Mouse (Mus musculus) liver, embryonic 14.5 days (tissue): ENCODE measurements around the gene Nabp2. TPM values are rescaled to one million over a fixed set of nuclear protein-coding genes. Genes with fewer than 3 reads are reported as not detected.

ENCODE experiments used
- ATAC-seq: fragments of 200-750 bp; cut with Nextera tagmentation; 2 replicates; pipeline ENCODE4 v1.8.0; 2017; ENCODE audit warnings: moderate number of reproducible peaks, mild to moderate bottlenecking, moderate library complexity; ENCODE audit not compliant: insufficient read depth
- DNase-seq, 3 experiments: peaks; one replicate each; pipeline ENCODE4 v3.0.0-alpha.2; 2012 to 2013; ENCODE audit warnings: low read depth in 3 of 3, low spot score in 3 of 3
- H3K27ac ChIP-seq: fragments of 300-500 bp; sonication (generic); 2 replicates; pipeline ENCODE4 v1.5.1; 2014; ENCODE audit warnings: moderate library complexity, mild to moderate bottlenecking, control low read depth, inconsistent platforms
- H3K27me3 ChIP-seq: fragments of 300-500 bp; sonication (generic); 2 replicates; pipeline ENCODE4 v1.6.1; 2014; ENCODE audit warnings: mild to moderate bottlenecking, low read length, moderate library complexity; ENCODE audit not compliant: control insufficient read depth, insufficient read depth
- H3K36me3 ChIP-seq: fragments of 300-500 bp; sonication (generic); replicated peaks from 2 replicates; pipeline ENCODE4 v1.6.1; 2014; ENCODE audit warnings: low read depth; ENCODE audit not compliant: control insufficient read depth, insufficient read depth
- H3K4me1 ChIP-seq, 2 experiments: fragments of 200-500 bp in 1 of 2; fragments of 300-500 bp in 1 of 2; sonication (generic) in 1 of 2; replicated peaks; 2 replicates each; pipeline ENCODE4 v1.6.1; 2012 to 2014; ENCODE audit warnings: antibody characterized with exemption in 1 of 2, inconsistent platforms in 1 of 2, low read length in 1 of 2; ENCODE audit not compliant: control insufficient read depth in 2 of 2, insufficient read depth in 2 of 2
- H3K4me2 ChIP-seq: fragments of 300-500 bp; sonication (generic); 2 replicates; pipeline ENCODE4 v1.6.1; 2014; ENCODE audit warnings: low read depth, mild to moderate bottlenecking, control low read depth, moderate library complexity
- H3K4me3 ChIP-seq, 2 experiments: fragments of 200-500 bp in 1 of 2; fragments of 300-500 bp in 1 of 2; sonication (generic) in 1 of 2; 2 replicates each; pipeline ENCODE4 v1.5.1; 2012 to 2014; ENCODE audit warnings: low read depth in 2 of 2, low read length in 2 of 2, mild to moderate bottlenecking in 2 of 2, control low read depth in 1 of 2, inconsistent platforms in 1 of 2, moderate library complexity in 1 of 2; ENCODE audit not compliant: insufficient read depth in 1 of 2
- H3K9ac ChIP-seq: fragments of 300-500 bp; sonication (generic); replicated peaks from 2 replicates; pipeline ENCODE4 v1.6.1; 2014; ENCODE audit warnings: mild to moderate bottlenecking, control low read depth, moderate library complexity
- H3K9me3 ChIP-seq: fragments of 300-500 bp; sonication (generic); 2 replicates; pipeline ENCODE4 v1.6.1; 2016; ENCODE audit warnings: low read length, mixed read lengths; ENCODE audit not compliant: control insufficient read depth
- CTCF ChIP-seq: IDR thresholded peaks from 2 replicates; pipeline ENCODE4 v1.5.1; 2016; ENCODE audit warnings: antibody characterized with exemption, low read depth, control low read depth
- EP300 ChIP-seq: IDR thresholded peaks from 2 replicates; pipeline ENCODE4 v1.6.1; 2016; ENCODE audit warnings: antibody characterized with exemption, low read depth
- WGBS: fragments of 180-500 bp; shearing (Covaris S2); extraction: QIAGEN DNeasy Blood & Tissue Kit; methylation state at CpG from one replicate; pipeline ENCODE4 v1.1.7; 2014; ENCODE audit not compliant: insufficient replicate concordance; 5-methylcytosine and 5-hydroxymethylcytosine counted together
- polyA plus RNA-seq, 2 experiments: library from polyadenylated mRNA; depleted of rRNA in 1 of 2; stranded (reverse) in 1 of 2; unstranded in 1 of 2; fragments of >200 nt; fragmentation: Nextera tagmentation in 1 of 2; extraction: Ambion mirVana in 1 of 2; gene quantifications; 2 replicates each; pipeline versions ENCODE4 v1.2.1 to v1.2.3; 2012 to 2014

Nabp2 gene
- polyA plus RNA-seq, 2 experiments = 24.2 to 45.4 TPM

DNA sequence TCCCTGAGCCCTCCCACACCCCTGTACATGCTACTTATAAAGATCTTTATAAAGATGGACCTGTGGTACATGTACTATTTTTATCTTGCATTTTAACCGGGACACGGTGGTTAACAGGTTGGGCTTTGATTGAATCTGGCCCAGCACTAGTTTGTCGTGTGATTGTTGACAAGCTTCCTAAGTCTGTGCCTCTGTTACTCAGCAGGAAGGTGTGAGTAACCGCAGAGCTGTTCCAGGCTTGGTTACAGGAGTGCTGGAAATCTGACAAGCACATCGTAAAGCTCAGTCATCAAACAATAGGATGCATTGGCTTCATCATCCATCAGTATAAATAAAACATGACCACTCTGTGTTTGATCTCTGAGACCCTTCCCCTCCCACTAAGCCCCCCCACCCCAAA lies 11.1 kb upstream of the Nabp2 start:
- H3K27me3 ChIP-seq = no peaks in the 10 kb centered on the region
- H3K9me3 ChIP-seq = no peaks in the 10 kb centered on the region
- no peaks in the 10 kb centered on the region for H3K4me1 ChIP-seq
- 60% methylated on average over 5 of the region's 5 CpGs for WGBS
- no peak overlapping the region for H3K4me2 ChIP-seq
- no peak overlapping the region for H3K27ac ChIP-seq
- H3K36me3 ChIP-seq = no peaks in the 10 kb centered on the region; the same call in 1 of the 2 replicates
- no peak overlapping the region for H3K9ac ChIP-seq
- no peak for ATAC-seq
- TF ChIP-seq CTCF (no peak), EP300 (no peak)
- no peak for DNase-seq
- no peak overlapping the region for H3K4me3 ChIP-seq

DNA sequence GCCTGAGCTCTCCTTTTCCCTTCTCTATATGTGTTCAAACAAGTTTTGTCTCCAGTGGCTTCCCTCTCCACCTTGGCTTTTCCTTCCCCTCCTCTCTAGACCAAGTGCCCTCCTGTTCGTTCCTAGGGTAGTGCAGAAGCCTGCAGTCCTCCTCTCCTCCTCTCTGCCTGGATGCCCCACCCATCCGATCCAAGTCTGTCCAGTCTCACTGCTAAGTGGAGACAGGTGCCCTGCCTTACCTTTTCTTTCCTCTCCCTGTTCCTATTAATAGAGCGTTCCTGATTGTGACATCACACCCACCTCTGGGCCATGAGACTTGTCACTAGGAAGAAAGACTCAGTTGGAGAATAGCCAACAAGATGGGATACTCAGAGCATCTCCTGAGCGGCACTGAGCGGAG lies 3.6 kb upstream of the Nabp2 start:
- no peak for DNase-seq
- H3K4me3 ChIP-seq = no peak overlapping the region
- no peaks in the 10 kb centered on the region for H3K27me3 ChIP-seq
- WGBS = 81% methylated on average over 5 of the region's 5 CpGs
- H3K4me1 ChIP-seq = peaks cover 8 to 19% of the 10 kb centered on the region in 2 experiments
- no peak overlapping the region for H3K27ac ChIP-seq
- TF ChIP-seq EP300 (no peak), CTCF (no peak)
- H3K9ac ChIP-seq = no peak overlapping the region
- ATAC-seq = no peak
- H3K4me2 ChIP-seq = no peak overlapping the region
- no peaks in the 10 kb centered on the region; the same call in 1 of the 2 replicates for H3K36me3 ChIP-seq
- H3K9me3 ChIP-seq = no peaks in the 10 kb centered on the region

DNA sequence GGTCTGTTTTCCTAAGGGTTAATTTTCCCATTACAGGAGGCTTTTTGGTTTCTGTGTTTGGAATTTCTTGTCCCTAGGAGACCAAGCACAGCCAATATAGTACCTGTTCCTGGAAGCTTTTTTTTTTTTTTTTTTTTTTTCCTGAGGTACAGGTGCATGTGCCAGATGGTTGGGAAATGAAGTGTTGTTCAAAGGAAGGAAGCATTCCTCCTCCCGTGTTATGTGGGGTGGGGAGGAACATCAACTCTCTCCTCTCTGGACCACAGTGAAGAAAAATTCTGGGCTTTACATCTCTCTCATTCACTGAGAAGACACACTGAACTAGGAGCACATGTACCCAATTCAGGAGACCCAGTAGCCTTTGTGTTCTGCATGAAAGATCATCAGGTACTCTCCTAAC lies 1.8 kb upstream of the Nabp2 start:
- ATAC-seq = no peak
- no peak for DNase-seq
- Histone ChIP-seq H3K4me2 (peak overlapping the region; percentile 86; the same call in 1 of the 2 replicates), H3K9ac (no peak overlapping the region), H3K4me1 (peaks cover 8 to 24% of the 10 kb centered on the region in 2 experiments), H3K27me3 (no peaks in the 10 kb centered on the region), H3K9me3 (no peaks in the 10 kb centered on the region), H3K36me3 (no peaks in the 10 kb centered on the region), H3K4me3 (no peak overlapping the region), H3K27ac (no peak overlapping the region)
- no peak for TF ChIP-seq CTCF
- TF ChIP-seq EP300 = no peak
- 59% methylated on average over 1 of the region's 1 CpGs for WGBS

DNA sequence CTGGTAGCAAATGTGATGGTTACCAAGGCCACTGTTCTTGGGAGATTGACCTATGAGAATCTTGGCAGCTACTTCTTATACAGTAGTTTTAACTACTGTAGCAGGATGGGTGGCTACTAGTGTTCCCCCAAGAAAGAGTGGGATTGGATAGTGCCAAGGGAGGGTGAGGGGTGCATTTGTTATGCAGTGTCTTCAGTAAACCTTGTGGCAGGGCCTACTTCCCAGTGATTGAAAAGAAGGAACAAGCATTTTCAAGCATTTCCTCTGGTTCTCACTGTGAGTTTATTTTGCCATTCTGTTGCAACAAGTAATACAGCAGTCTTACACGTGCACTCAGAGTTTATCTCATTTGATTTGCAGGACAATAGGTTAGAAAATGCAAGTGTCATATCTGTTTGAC lies 1.3 kb upstream of the Nabp2 start:
- Histone ChIP-seq H3K9me3 (no peaks in the 10 kb centered on the region), H3K27ac (no peak overlapping the region; the same call in 1 of the 2 replicates), H3K4me2 (peak overlapping the region; percentile 86), H3K27me3 (no peaks in the 10 kb centered on the region), H3K4me1 (peaks cover 8 to 24% of the 10 kb centered on the region in 2 experiments), H3K36me3 (no peaks in the 10 kb centered on the region), H3K4me3 (peak overlapping the region; percentile 79 to 93; a peak in 3 of 4 replicates), H3K9ac (peak overlapping the region; percentile 77; the same call in 1 of the 2 replicates)
- no peak for ATAC-seq
- TF ChIP-seq EP300 (no peak), CTCF (no peak)
- no peak for DNase-seq
- 9% methylated on average over 1 of the region's 1 CpGs for WGBS

DNA sequence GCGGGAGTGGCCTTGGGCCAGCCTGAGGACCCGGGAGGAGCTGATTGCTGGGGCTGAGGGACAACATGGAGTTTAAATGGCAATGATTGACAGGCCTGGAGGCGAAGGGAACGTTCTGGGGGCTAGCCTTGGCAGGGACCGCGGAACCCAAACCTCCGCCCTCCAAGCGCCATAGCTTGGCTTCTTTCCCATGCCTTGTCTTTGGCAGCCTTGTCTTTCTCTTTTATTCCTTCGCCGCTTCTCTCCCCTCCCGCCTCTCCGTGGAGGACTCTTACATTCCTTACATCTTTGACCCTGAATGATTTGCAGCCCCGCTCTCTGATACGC lies 726 bp upstream of the Nabp2 start:
- H3K4me2 ChIP-seq = peak overlapping the region; percentile 86
- H3K4me1 ChIP-seq = peaks cover 8 to 24% of the 10 kb centered on the region in 2 experiments
- peak overlapping the region; percentile 79 to 93 for H3K4me3 ChIP-seq
- no peaks in the 10 kb centered on the region for H3K9me3 ChIP-seq
- ATAC-seq (no peak), DNase-seq (no peak)
- H3K27ac ChIP-seq = peak overlapping the region; percentile 43
- H3K9ac ChIP-seq = peak overlapping the region; percentile 77
- H3K36me3 ChIP-seq = no peaks in the 10 kb centered on the region
- H3K27me3 ChIP-seq = no peaks in the 10 kb centered on the region
- 4% methylated on average over 14 of the region's 14 CpGs for WGBS
- TF ChIP-seq CTCF = no peak
- no peak for TF ChIP-seq EP300
